Mouse (Mus musculus): ENCODE results near the gene Arrdc5.

Gene Arrdc5

DNA sequence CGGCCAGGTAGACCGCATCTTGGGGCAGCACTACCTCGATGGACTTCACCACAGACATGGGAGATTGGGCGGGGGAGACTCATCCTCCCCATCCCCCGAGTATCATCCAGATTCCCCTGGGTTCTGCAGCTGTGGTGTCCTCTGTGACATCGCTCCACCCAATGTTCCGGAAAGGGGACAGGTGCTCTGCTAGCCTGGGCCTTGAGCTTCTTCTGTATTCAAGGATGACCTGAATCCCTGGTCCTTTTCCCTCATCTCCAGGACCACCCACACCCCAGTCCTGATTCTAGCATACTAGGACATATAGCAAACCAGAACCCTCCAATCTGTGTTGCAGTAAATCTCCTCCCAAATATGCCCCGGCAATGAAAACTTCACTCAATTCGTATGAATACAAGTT is at the start of gene Arrdc5:
TSS of gene Arrdc5 (minus strand) at position 101 of the 400 bp plus-strand sequence.
- DNase-seq, result no peak

DNA sequence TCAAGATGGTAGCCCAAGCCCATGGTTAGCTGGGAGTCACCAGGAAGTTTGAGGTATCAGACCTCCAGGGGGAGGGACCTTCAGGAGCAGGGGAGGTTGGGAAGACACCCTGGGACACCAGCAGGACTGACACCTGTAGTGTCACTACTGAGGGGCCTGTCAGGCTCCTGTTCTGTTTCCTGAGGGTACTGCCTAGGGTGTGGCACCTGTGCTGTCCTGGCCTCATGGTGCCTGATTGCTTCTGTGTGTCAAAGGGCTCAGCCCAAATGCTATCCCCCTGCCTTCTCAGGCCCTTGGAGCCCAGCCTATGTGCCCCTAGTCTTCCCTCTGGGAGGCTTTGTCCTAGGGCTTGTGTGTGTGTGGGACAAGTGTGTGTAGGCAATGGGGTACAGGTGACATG is 48.5 kb upstream of the Arrdc5 start:
- no peak for DNase-seq

DNA sequence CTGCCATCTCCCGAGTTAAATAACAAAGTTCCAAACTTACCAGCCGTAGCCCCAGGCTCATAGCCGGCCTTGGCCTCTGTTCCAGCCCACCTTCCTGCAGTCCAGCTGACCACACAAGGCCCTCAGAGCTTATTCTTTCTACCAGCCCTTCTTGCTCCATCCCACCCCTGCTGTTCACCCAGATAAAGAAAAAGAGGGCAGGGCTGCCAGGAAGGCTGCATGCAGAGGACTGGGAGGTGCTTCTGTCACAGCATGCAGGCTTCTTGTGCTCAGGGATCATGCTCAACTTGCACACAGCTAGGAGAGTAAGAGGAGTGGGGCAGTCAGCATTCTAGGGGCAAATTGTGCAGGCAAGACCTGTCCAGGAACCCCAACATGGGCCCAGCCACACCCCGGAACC is 48.0 kb upstream of the Arrdc5 start:
- no peak for DNase-seq

DNA sequence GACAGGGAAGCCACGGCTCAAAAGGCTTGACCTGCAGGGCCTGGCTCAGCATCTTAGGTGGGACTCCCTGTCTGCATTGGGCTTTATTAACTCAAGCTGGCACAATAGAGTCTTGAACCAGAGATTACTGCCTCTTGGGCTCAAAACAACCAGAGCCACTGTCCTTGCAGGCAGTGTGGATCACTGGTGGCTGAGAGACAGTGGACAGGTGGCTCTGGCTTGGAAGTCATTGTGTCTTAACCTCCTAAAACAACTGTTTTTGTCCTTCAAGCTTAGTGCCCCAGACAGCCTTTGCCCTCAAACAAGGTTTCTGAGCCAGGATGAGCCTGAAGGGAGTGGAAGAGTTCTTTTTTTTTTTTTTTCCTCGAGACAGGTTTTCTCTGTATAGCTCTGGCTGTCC is 45.3 kb upstream of the Arrdc5 start:
- DNase-seq, result no peak

DNA sequence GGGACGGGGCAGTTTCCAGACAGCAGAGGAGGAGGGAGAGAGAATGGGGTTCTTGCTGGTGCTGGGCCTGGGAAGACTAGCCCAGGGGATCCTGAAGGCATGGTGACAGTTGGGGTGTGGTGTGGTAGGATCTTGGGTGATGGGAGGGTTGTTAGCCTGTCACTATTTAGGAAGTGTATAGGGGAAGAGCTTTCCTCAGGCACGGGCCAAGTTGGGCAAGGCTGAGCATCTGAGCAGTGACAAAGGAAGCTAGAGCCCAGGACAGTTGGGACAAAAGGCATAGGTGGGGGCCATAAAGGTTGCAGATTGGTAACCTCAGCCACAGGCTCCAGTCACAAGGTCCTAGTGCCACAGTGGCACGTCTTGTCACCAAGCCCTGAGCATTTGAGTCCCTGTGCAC is 43.4 kb upstream of the Arrdc5 start:
- no peak for DNase-seq

DNA sequence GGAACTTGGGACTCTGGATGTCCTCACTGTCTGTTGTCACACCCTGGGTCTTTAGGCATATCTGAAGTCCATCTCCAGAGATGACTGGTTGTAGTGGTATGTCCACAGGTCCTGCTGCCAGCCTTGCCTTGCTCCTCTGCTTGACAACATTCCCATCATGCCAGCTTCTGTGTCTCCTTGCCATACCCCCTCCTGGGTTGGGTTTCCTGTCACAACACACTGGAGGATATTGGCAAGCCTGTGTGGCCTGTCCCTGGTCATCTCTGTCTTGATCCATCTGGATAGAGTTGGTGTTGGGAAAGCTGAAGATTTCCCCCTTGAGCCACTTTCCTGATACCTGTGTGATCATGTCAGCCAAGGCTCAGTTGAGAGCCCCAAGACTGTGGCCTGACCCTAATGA is 40.6 kb upstream of the Arrdc5 start:
- peak; percentile 86 for DNase-seq

DNA sequence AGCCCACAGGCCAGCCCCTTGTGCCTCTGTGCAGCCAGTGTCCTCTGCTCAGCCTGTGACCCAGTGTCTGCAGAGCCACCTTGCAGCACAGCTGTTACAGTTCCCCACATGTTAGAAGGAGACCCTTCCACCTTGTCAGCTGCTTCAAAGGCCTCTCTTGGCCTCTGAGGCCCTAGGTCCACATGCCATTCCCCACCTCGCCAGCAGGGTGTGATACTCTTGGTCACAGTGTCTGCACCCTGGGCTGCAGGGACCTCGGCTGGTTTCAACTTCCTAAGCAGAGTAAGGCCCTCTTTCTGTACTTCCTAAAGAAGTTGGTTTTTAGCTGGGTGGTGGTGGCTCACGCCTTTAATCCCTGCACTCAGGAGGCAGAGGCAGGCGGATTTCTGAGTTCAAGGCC is 38.8 kb upstream of the Arrdc5 start:
- DNase-seq, result no peak

DNA sequence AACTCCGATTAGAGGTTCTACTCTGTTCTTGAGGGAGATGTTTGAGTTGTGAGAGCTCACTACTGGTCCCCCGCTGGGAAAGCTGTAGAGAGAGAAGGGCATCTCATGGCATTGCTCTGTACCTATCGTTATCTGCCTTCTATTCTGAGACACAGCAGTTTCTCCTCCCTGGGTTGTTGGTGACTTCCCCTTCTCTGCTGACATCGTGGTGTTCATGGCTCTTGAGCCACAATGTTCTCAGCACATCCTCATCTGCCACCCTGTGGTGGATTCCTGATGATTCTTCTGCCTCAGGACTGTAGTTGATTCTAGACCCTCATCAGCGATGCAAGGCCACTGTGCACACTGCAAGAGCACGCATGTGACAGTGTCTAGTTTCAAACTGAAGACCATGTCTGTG is 37.7 kb upstream of the Arrdc5 start:
- no peak for DNase-seq

DNA sequence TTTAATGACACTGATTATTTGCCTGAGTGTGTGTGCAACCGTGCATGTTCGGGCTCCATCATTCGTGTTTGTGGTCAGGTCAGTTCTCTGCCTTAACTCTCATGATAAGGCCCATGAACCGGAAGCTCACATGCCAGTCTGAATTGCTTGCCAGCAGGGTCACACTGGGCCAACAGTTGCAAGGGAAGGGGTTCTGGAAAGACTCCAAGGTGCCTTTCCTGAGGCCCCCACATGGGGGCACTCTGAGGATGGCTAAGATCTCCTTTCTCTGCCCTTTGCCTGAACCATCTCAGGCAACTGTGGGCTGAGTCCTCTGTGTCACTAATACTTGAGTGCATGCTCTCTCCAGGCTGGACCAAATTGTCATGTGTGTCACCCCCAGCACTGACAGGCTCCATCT is 37.1 kb upstream of the Arrdc5 start:
- DNase-seq, result peak; percentile 83

DNA sequence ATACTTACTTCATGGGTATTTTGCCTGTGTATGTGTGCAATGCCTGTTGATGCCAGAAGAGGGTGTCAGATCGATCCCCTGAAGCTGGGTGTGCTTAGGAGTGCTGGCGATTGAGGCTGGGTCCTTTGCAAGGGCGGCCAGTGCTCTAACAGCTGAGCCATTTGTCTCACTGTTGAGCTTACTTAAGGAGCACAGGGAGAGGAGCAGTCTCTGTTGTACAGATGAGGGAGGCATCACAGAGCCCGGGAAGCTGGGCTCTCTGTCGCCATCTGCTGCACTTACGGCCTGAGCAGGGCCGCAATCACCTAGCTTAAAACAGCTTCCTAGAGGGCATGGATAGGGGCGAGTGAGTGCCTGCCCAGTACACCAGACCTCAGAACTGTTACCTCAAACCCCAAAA is 32.9 kb upstream of the Arrdc5 start:
- no peak for DNase-seq

DNA sequence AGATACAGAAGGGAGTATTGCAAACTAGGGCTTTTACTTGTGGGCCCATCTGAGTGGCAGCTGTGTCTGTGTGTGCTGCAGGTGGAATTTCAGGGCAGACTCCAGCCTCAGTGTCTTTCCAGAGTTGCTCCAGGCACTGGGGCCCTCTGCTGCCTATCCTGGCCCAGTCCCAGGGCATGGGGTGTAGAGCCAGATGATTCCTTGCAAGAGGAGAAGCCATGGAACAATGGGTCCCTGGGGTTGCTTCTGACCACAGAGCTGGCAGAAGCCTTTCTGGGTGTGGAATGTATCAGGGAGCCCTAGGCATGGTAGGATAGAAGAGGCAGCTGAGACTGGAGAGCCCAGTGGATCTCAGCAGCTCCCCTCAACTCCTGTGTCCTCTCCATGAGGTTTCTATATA is 31.2 kb upstream of the Arrdc5 start:
- no peak for DNase-seq

DNA sequence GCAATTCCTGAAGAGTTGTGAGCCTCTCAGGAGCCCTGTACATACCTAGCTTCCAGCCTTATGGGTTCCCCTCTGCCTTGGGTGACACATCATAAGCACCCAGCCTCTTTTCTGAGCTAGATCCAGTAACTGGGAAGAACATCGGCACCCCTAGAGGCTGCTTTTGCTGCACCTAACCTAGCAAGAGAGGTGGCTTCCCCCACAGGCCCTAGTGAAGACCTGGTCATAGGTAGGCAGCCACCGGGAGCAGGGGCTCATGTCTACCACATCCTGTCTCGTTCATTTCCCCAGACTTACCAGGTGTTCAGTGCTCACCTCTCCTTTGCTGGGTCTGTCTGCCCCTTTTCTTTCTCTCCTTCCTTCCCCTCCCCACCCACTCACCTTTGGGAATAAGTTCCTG is 30.3 kb upstream of the Arrdc5 start:
- no peak for DNase-seq

DNA sequence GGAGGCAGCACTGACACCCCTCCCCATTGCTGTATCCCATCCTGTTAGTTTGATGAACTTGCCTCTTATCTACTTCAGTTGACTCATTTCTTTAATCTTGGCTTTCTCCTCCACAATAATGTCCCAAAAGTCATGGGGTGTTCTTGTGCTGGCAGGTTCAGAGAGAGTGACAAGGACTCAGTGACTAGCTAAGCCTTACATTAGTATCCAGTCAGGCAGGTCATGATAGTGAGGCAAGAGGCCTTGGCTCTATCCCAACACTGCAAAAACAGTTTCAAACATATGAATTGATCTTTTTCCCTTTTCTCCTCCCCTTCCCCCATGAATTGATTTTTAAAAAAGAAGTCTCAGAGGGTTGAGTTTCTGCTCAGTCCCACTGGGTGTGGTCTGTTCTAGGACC is 29.2 kb upstream of the Arrdc5 start:
- no peak for DNase-seq

DNA sequence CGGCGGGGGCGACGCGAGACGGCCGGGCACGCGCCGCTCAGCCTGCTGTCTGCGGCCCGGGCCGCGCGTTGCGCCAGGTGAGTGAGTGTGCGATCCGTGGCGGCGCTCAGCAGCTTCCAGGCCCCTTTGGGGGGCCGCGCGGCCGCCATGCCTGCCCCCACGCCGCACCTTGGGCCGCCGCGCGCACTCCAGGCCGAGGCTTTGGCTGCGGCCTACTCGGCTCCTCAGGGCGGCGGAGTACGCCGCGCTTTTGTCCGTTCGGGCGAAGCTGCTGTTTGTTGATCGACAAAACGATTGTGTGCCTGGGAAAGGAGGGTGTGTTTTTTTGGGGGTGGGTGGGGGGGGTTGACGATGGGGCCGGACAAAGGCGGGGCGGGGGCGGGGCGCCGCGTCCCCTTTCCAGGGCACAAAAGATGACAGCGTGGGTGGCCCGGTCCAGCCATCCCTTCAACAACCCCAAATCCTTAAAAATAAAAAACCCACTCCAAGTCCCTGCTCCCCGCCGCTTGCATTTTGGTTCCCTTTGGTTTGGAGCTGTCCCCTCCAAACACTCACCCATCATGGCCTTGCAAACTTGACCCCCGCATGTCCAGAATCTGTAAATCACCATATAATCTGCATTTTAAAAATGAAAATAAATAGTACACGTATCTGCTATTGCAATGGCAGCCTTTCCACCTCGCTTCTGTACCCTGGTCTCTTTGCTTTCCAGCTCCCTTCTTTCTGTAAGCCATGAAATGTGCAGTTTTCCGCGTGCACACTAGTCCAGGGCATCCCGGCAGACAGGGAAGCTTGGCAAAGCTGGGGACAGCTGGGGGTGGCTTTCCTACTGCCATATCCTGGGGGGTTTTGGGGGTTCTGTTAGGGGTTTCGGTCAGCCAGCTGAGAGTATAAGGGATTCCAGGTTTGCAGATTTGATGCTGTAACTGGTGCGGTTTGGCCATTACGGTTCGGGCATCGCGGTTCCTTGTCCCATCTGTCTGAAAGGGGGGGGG is 26.4 kb upstream of the Arrdc5 start:
- DNase-seq, result no peak

DNA sequence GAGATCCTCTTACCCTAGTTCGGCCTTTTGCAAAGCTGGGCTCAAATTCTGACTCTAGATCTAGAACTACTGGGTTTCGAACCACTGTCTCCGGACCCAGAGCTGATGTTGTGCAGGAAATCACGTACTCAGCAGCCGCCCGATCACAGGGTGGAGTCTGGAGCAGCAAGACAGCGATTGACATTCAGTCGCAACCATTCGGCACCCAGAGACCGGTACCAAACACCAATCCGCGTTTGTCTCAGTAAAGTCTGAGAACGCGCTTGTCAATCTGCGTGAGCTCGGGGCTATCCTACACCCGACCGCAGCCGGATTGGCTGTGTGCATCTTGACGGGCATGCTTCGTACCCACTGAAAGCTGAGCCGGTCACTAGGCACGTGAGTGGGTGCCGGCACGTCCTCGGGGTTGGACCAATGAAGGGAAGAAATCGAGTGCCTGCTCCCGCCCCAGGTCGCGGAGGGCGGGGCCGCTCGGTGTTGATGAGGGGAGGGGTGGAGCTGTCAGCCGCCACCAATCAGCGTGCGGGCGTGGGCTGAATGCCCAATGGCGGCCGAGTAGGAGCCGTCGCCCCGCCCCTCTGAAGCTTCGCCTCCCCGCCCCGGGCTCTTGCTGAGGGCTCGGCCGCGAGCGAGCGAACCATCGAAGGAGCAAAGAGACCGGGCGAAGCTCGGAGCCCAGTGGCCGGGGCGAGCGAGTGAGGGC is 25.5 kb upstream of the Arrdc5 start, which contains the start of gene Kdm4b:
TSS of gene Kdm4b (plus strand) at position 613 of the 703 bp plus-strand sequence.
- peak; percentile 100 for DNase-seq

DNA sequence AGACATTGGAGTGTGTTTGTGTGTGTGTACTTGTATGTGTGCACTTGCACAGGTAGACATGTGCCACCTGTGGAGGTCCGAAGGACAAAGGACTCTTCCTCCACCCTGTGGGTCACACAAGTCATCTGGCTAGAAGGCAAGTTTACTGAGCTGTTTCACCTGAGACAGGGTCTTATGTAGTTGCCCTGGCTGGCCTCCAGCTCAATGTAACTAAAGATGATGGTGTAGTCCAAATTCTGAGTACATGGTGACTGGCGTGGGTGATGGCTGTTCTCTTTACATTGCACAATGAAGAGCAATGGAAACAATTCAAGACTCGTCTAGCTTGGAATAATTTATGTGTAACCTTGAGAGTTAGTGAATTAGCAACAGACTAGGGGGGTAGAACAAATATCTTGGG is 24.3 kb upstream of the Arrdc5 start:
- DNase-seq, result peak; percentile 63

DNA sequence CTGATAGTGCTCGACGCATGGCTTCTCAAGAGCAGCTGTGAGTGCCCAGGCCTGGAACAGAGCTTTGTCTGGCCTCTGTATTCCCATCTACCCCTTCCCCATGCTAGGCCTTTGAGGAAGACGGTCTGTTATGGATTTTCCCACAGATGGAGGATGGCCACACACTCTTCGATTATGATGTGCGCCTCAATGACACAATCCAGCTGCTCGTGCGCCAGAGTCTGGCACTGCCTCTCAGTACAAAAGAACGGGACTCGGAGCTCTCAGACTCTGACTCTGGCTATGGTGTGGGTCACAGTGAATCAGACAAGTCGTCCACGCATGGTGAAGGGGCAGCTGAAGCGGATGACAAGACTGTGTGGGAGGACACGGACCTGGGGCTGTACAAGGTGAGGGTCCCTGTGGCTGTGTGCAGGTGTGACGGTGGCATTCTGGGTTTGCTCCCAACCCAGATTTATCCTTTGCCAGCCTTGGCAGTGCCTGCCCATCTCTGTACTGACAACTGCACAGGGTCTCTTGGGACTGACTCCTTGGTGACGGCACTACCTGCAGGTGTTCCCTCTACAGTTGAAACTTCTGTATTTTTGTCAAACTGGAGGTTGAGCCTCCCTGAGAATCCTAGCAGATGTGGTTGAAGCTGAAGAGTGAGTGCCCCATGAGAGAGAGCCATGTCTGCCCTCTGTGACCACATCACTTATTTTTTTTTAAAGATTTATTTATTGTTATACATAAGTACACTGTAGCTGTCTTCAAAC is 9.3 kb upstream of the Arrdc5 start:
- no peak for DNase-seq

DNA sequence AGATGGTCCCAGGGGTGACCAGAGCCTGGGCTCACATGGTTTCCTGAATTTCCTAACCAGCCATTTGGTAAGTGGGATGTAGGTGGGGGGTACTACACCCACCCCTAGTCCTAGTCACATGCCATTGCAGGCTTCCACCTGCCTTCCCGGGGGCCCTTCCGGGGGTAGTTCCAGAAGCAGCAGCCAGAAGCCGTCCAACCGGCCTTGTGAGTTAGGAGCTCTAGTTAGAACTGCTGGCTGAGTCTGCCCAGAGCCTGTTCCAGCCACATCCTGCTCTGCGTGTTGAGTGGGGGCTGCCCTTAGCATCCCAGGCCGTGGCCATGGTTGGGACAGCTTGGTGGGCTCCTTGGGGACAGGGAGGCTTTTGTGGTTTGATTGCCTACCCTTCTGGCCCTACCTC is 8.0 kb upstream of the Arrdc5 start:
- DNase-seq, result no peak

DNA sequence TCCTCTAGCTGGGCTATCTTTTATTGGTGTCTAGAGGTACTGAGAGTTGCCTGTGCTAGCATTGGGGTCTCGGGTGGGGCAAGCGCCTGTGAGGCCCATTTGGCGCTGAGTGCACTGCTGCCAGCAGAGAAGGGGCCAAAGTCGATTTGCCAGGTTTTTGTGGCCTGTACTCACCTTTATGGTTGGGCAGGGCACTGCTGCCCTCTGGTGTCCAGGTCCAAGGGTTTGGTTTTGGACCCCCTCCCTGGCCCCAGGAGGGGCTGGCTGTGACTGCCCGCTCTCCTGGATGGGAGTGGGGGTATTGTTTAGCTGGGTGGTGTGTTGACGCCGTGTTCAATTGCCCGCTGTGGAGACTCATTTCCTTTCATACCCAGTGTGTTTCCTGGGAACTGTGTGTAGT is 5.7 kb upstream of the Arrdc5 start:
- no peak for DNase-seq

DNA sequence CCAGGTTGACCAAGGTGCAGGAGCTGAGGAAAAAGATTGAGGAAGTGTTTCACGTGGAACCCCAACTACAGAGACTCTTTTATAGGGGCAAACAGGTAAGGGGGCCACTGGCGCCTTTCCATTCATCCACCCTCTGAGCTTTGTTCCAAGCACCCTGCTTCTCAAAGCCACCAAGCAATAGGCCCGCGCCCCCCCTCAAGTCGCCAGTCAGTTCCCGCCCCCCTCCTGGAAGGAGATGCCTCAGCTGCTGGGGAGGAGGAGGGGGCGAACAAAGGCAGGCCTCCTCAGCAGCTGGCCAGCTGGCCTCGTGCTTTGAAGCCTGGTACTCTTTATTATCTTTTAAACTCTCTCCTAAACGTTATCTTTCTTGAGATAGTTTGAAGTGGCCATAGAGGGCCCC is 5.1 kb upstream of the Arrdc5 start:
- DNase-seq, result no peak

DNA sequence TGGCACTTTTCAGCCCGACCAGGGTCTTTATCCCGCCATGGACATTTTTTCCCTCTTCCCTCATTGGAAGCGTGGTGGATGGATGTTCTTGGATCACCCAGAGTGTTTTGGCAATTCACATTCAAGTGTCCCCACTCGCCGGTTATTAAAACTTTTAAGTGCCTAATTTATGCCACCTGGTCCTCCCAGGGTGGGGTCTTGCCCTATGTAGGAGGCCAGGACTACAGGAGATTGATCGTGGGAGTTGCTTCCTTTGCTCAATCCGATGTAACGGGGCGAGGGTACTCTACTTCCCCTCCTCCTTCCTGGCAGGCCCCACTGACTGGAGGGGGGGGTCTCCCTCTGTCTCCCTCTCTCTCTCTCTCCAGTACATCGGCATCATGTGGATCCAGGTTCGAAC is 4.6 kb upstream of the Arrdc5 start:
- DNase-seq, result no peak

DNA sequence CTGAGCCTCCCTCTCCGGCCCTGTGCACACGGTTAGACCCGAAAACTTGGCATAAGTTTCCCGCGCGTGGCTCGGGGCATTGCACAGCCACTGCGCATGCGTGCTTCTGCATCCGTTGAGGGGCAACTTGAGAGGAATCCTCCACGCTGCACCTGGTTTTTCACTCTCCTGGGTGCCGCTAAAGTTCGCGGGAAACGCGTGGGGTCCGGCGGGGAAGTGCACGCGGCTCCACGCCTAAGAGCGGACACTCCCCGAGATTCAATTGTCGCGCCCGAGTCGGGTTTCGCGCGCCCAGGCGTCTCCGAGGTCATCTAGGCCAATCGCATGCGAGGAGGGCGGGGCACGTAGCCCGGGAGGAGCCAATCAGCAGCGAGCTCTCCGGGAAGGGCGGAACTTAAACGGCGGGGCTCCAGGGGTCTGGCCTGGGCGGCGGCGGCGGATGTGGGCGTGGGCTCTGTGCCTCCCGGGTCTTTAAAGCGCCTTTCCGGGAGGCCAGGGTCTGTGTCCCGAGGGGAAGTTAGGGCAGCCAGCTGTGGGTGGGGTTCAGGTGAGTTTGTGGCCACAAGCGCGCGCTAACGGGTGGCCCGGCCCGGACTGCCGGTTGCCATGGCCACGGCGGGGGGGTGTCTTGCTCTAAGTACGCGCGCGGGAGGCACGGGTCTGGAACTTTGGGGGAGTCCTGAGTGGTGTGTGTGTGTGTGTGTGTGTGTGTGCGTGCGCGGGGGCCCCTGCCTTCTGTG is 3.9 kb upstream of the Arrdc5 start:
- DNase-seq, result peak; percentile 91

All from cerebellum, adult 9-10 months (tissue).